9 mouse cellular contexts compared by ENCODE assay signal in the genomic region with DNA sequence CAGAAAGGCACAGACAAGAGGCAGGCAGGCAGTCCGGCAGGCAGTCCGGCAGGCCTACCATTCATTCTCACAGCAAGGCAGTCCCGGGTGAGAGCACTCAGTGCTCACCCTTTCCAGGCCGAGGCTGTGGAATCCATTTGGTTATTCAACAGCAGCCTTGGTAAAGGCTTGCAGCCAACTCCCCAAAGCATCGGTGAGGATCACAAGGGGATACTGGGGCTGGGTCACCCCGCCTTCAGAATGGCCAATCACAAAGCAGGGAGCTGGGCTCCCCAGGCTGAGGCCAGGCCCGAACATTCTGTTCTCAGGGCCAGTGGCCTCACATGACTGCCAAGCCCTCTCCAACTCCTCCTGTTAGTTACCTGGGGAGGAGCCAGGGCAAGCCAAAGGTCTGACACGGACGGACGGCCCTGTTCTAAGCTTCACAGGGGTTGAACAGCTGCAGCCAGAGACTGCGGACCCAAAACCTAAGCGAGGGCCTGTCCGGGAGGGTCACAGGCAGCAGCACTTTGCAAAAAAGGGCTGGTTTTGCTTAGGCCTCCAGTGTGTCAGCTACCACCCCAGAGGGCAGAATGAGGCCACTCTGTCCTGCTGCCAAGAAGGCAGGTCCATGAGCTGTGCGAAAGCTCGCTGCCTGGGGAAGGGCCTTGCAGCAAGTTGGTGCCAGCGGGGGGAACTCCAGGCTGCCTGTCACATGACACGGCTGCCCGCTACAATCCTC. TPM values are rescaled to one million over a fixed set of nuclear protein-coding genes. Genes with fewer than 3 reads are reported as not detected.
DNase-seq lines count a peak whose midpoint lies in the region; ATAC-seq and TF ChIP-seq lines count a peak whose summit lies in the region.
"Had no signal": no experiment of that assay in that cellular context is flagged by ENCODE, and none has a peak within 500 bp of the region (broad histone marks: within the 10 kb centered on the region; RNA-seq: fewer than 3 reads in every experiment).

No protein-coding gene starts in this region.

- H3K9me3 ChIP-seq in midbrain, embryonic 15.5 days, result no peaks in the 10 kb centered on the region
- no peaks in the 10 kb centered on the region for H3K9me3 ChIP-seq in midbrain, embryonic 11.5 days (ENCODE audit: control insufficient read depth, low read length)
- no peaks in the 10 kb centered on the region for H3K9me3 ChIP-seq in midbrain, postnatal 0 days (ENCODE audit: low read length)
- H3K9me3 ChIP-seq in forebrain, embryonic 13.5 days (replicated peaks), result no peaks in the 10 kb centered on the region
- H3K9me3 ChIP-seq: lung, embryonic 15.5 days had no signal

- peaks cover 6% of the 10 kb centered on the region for H3K4me1 ChIP-seq in midbrain, embryonic 15.5 days
- peaks cover 4% of the 10 kb centered on the region for H3K4me1 ChIP-seq in midbrain, embryonic 11.5 days (ENCODE audit: control insufficient read depth, insufficient read depth, low read length)
- H3K4me1 ChIP-seq in brown adipose tissue, adult 24 weeks (ENCODE audit: control insufficient read depth, insufficient read depth, insufficient read length, low read length), result peaks cover 17% of the 10 kb centered on the region
- no peaks in the 10 kb centered on the region for H3K4me1 ChIP-seq in midbrain, postnatal 0 days (ENCODE audit: insufficient read depth, low read length)
- H3K4me1 ChIP-seq in forebrain, embryonic 13.5 days, result peaks cover 5% of the 10 kb centered on the region

- no peak overlapping the region for H3K4me2 ChIP-seq in midbrain, embryonic 15.5 days
- H3K4me2 ChIP-seq in midbrain, embryonic 11.5 days, result no peak overlapping the region
- H3K4me2 ChIP-seq in midbrain, postnatal 0 days (ENCODE audit: low read depth, low read length, poor library complexity, severe bottlenecking), result no peak overlapping the region
- H3K4me2 ChIP-seq in forebrain, embryonic 13.5 days, result no peak overlapping the region
- H3K4me2 ChIP-seq: lung, embryonic 15.5 days had no signal

- no peak overlapping the region for H3K9ac ChIP-seq in midbrain, embryonic 15.5 days
- H3K9ac ChIP-seq in midbrain, embryonic 11.5 days (ENCODE audit: low read length), result no peak overlapping the region
- H3K9ac ChIP-seq in midbrain, postnatal 0 days (replicated peaks; ENCODE audit: low read length, poor library complexity, severe bottlenecking), result no peak overlapping the region
- H3K9ac ChIP-seq in forebrain, embryonic 13.5 days, result no peak overlapping the region
- H3K9ac ChIP-seq: lung, embryonic 15.5 days had no signal

- H3K36me3 ChIP-seq in midbrain, embryonic 15.5 days (replicated peaks), result no peaks in the 10 kb centered on the region
- no peaks in the 10 kb centered on the region for H3K36me3 ChIP-seq in midbrain, embryonic 11.5 days (ENCODE audit: control insufficient read depth, insufficient read depth, low read length)
- H3K36me3 ChIP-seq in midbrain, postnatal 0 days (ENCODE audit: insufficient read depth, low read length), result no peaks in the 10 kb centered on the region
- H3K36me3 ChIP-seq in forebrain, embryonic 13.5 days (ENCODE audit: poor library complexity, severe bottlenecking), result no peaks in the 10 kb centered on the region
- H3K36me3 ChIP-seq: lung, embryonic 15.5 days had no signal

- no peak overlapping the region for H3K4me3 ChIP-seq in midbrain, embryonic 15.5 days
- H3K4me3 ChIP-seq in midbrain, embryonic 11.5 days (ENCODE audit: low read depth, low read length), result no peak overlapping the region
- no peak overlapping the region for H3K4me3 ChIP-seq in brown adipose tissue, adult 24 weeks (ENCODE audit: insufficient read depth, low read depth, low read length)
- H3K4me3 ChIP-seq in midbrain, postnatal 0 days (ENCODE audit: low read depth, low read length), result no peak overlapping the region
- no peak overlapping the region for H3K4me3 ChIP-seq in forebrain, embryonic 13.5 days
- H3K4me3 ChIP-seq: lung, embryonic 15.5 days had no signal

- peak overlapping the region; percentile 38; the same call in 1 of the 2 replicates for H3K27ac ChIP-seq in midbrain, embryonic 15.5 days
- no peak overlapping the region for H3K27ac ChIP-seq in midbrain, embryonic 11.5 days (ENCODE audit: low read depth, low read length)
- H3K27ac ChIP-seq in brown adipose tissue, adult 24 weeks (replicated peaks; ENCODE audit: low read depth, low read length), result peak overlapping the region; percentile 82
- H3K27ac ChIP-seq in midbrain, postnatal 0 days (ENCODE audit: low read depth, low read length), result peak overlapping the region; percentile 9
- H3K27ac ChIP-seq in forebrain, embryonic 13.5 days, result no peak overlapping the region
- H3K27ac ChIP-seq: lung, embryonic 15.5 days had no signal

- 74% methylated on average over 18 of the region's 18 CpGs for WGBS in midbrain, embryonic 15.5 days
- 84% methylated on average over 18 of the region's 18 CpGs for whole genome bisulfite sequencing in midbrain, embryonic 11.5 days
- WGBS in midbrain, postnatal 0 days, result 71% methylated on average over 18 of the region's 18 CpGs
- WGBS in forebrain, embryonic 13.5 days, result 82% methylated on average over 18 of the region's 18 CpGs

- ATAC-seq in midbrain, embryonic 15.5 days (replicated peaks), result peak; percentile 45; the same call in 1 of the 2 replicates
- ATAC-seq in midbrain, embryonic 11.5 days (ENCODE audit: low FRiP score), result no peak
- ATAC-seq in midbrain, postnatal 0 days (ENCODE audit: low FRiP score), result peak; percentile 70
- no peak for ATAC-seq in forebrain, embryonic 13.5 days

- peaks cover 13% of the 10 kb centered on the region for H3K27me3 ChIP-seq in midbrain, embryonic 15.5 days (replicated peaks)
- H3K27me3 ChIP-seq in midbrain, embryonic 11.5 days (ENCODE audit: control insufficient read depth, insufficient read depth, low read length), result peaks cover 9% of the 10 kb centered on the region
- H3K27me3 ChIP-seq in midbrain, postnatal 0 days (ENCODE audit: insufficient read depth, low read length), result 0 out of 2 replicates have a peak, but pooled peaks cover 14% of the 10 kb centered on the region
- peaks cover 13% of the 10 kb centered on the region for H3K27me3 ChIP-seq in forebrain, embryonic 13.5 days
- H3K27me3 ChIP-seq: lung, embryonic 15.5 days had no signal

- DNase-seq in midbrain, embryonic 11.5 days (ENCODE audit: low spot score, missing footprints), result no peak
- peak; percentile 90 for DNase-seq in gastrocnemius, postnatal 25 days
- peak; percentile 92 for DNase-seq in kidney, postnatal 14 days
- DNase-seq in midbrain, postnatal 0 days (ENCODE audit: low spot score), result peak; percentile 72
- DNase-seq in spleen, adult 12 weeks (ENCODE audit: low spot score), result no peak

- no peak for TF ChIP-seq CTCF in midbrain, postnatal 0 days (IDR thresholded peaks at IDR 0.05)

RNA-seq across cellular contexts. Expression of gene Prodh, which starts 6.6 kb away (rescaled TPM):
- 3.7 and 5.0 TPM in 2 replicates for polyA plus RNA-seq in midbrain, embryonic 15.5 days (2015; fragmentation: Nextera tagmentation; extraction: Ambion mirVana)
- polyA plus RNA-seq in midbrain, embryonic 11.5 days (2014; fragmentation: Nextera tagmentation; extraction: Ambion mirVana), result 6.9 and 7.6 TPM in 2 replicates
- polyA plus RNA-seq in brown adipose tissue, adult 24 weeks (2012; ENCODE audit: insufficient read depth, insufficient read length, missing spikeins), result 14.8 and 27.5 TPM in 2 replicates
- 1 to 10 TPM; 8.1 to 9.5 TPM for total RNA-seq in gastrocnemius, postnatal 25 days (2021)
- total RNA-seq in midbrain, postnatal 0 days (2014; rRNA removed), result 11.1 and 14.8 TPM in 2 replicates
- 5.4 and 6.8 TPM in 2 replicates for polyA plus RNA-seq in midbrain, postnatal 0 days (2015; fragmentation: Nextera tagmentation; extraction: Ambion mirVana)
- polyA plus RNA-seq in forebrain, embryonic 13.5 days (2015; fragmentation: Nextera tagmentation; extraction: Ambion mirVana), result 3.7 and 6.3 TPM in 2 replicates

RNA-seq across cellular contexts. Expression of gene Dgcr6, which starts 30.7 kb away (rescaled TPM):
- polyA plus RNA-seq in midbrain, embryonic 15.5 days (2015; fragmentation: Nextera tagmentation; extraction: Ambion mirVana), result 160 and 171 TPM in 2 replicates
- polyA plus RNA-seq in midbrain, embryonic 11.5 days (2014; fragmentation: Nextera tagmentation; extraction: Ambion mirVana), result 128 and 134 TPM in 2 replicates
- polyA plus RNA-seq in brown adipose tissue, adult 24 weeks (2012; ENCODE audit: insufficient read depth, insufficient read length, missing spikeins), result 125 and 134 TPM in 2 replicates
- 10 to 100 TPM; 32.2 to 34.1 TPM for total RNA-seq in gastrocnemius, postnatal 25 days (2021)
- total RNA-seq in midbrain, postnatal 0 days (2014; rRNA removed), result 64.0 and 68.5 TPM in 2 replicates
- polyA plus RNA-seq in midbrain, postnatal 0 days (2015; fragmentation: Nextera tagmentation; extraction: Ambion mirVana), result 164 and 172 TPM in 2 replicates
- 164 and 168 TPM in 2 replicates for polyA plus RNA-seq in forebrain, embryonic 13.5 days (2015; fragmentation: Nextera tagmentation; extraction: Ambion mirVana)

RNA-seq across cellular contexts. Expression of gene Rtn4r, which starts 44.1 kb away (rescaled TPM):
- polyA plus RNA-seq in midbrain, embryonic 15.5 days (2015; fragmentation: Nextera tagmentation; extraction: Ambion mirVana), result 25.0 and 27.2 TPM in 2 replicates
- 2.2 and 2.7 TPM in 2 replicates for polyA plus RNA-seq in midbrain, embryonic 11.5 days (2014; fragmentation: Nextera tagmentation; extraction: Ambion mirVana)
- not detected in 2 replicates for polyA plus RNA-seq in brown adipose tissue, adult 24 weeks (2012; ENCODE audit: insufficient read depth, insufficient read length, missing spikeins)
- under 1 TPM in 1 of 2 experiments, not detected in 1; 0.13 TPM for total RNA-seq in gastrocnemius, postnatal 25 days (2021)
- 39.6 and 71.7 TPM in 2 replicates for total RNA-seq in midbrain, postnatal 0 days (2014; rRNA removed)
- 32.3 and 36.2 TPM in 2 replicates for polyA plus RNA-seq in midbrain, postnatal 0 days (2015; fragmentation: Nextera tagmentation; extraction: Ambion mirVana)
- polyA plus RNA-seq in forebrain, embryonic 13.5 days (2015; fragmentation: Nextera tagmentation; extraction: Ambion mirVana), result 7.3 and 7.8 TPM in 2 replicates

Comparison
In these comparisons a context has a peak if more than half of its experiments do, and no peak if none do; other contexts are left out.
1. ATAC-seq: peak in midbrain, embryonic 15.5 days (single experiment) and midbrain, postnatal 0 days (single experiment); none in midbrain, embryonic 11.5 days (single experiment) and forebrain, embryonic 13.5 days (single experiment).
2. H3K27ac ChIP-seq: peak in midbrain, embryonic 15.5 days (single experiment), brown adipose tissue, adult 24 weeks (single experiment) and midbrain, postnatal 0 days (single experiment); none in midbrain, embryonic 11.5 days (single experiment) and forebrain, embryonic 13.5 days (single experiment).
3. DNase-seq: peak in gastrocnemius, postnatal 25 days (single experiment), kidney, postnatal 14 days (single experiment) and midbrain, postnatal 0 days (single experiment); none in midbrain, embryonic 11.5 days (single experiment) and spleen, adult 12 weeks (single experiment).